Mouse (Mus musculus) myocyte (in vitro differentiated cells): ENCODE data around the gene Hoxd8. TPM values are rescaled to one million over a fixed set of nuclear protein-coding genes. Genes with fewer than 3 reads are reported as not detected.

Source experiments
- H3K27me3 ChIP-seq: one replicate; pipeline ENCODE4 v1.6.1; 2011; ENCODE audit not compliant: control insufficient read depth, insufficient read depth, insufficient read length
- H3K36me3 ChIP-seq: one replicate; pipeline ENCODE4 v1.6.1; 2011; ENCODE audit not compliant: control insufficient read depth, insufficient read depth
- H3K4me2 ChIP-seq: one replicate; pipeline ENCODE4 v1.6.1; 2011; ENCODE audit warnings: low read depth, control low read depth
- H3K4me3 ChIP-seq: one replicate; pipeline ENCODE4 v1.5.1; 2011; ENCODE audit warnings: mild to moderate bottlenecking, control low read depth, moderate library complexity
- H3K79me2 ChIP-seq: one replicate; pipeline ENCODE4 v1.6.1; 2011; ENCODE audit not compliant: control insufficient read depth, insufficient read depth
- H3ac ChIP-seq: one replicate; pipeline ENCODE4 v1.6.1; 2011; ENCODE audit not compliant: control insufficient read depth, insufficient read length
- CEBPB ChIP-seq: IDR thresholded peaks from 2 replicates; pipeline ENCODE4 v1.6.1; 2011; ENCODE audit warnings: mild to moderate bottlenecking, moderate library complexity; ENCODE audit not compliant: poor library complexity, insufficient read depth, severe bottlenecking
- E2F4 ChIP-seq: IDR thresholded peaks from one replicate; pipeline ENCODE4 v1.6.1; 2011; ENCODE audit warnings: mild to moderate bottlenecking, control low read depth, moderate library complexity; ENCODE audit not compliant: insufficient read depth
- MAX ChIP-seq: IDR thresholded peaks from one replicate; pipeline ENCODE4 v1.6.1; 2011; ENCODE audit warnings: low read depth, mild to moderate bottlenecking, control low read depth
- MYOD1 ChIP-seq, 3 experiments: IDR thresholded peaks; one replicate each; pipeline ENCODE4 v1.6.1; 2011; ENCODE audit warnings: control low read depth in 2 of 3, low read depth in 2 of 3, mild to moderate bottlenecking in 2 of 3, moderate library complexity in 1 of 3; ENCODE audit not compliant: insufficient read length in 2 of 3, control insufficient read depth in 1 of 3
- MYOG ChIP-seq, 3 experiments: IDR thresholded peaks; one replicate each; pipeline ENCODE4 v1.6.1; 2011; ENCODE audit warnings: control low read depth in 2 of 3, low read depth in 2 of 3, mild to moderate bottlenecking in 2 of 3; ENCODE audit not compliant: insufficient read length in 2 of 3, control insufficient read depth in 1 of 3, insufficient read depth in 1 of 3
- POLR2A ChIP-seq: IDR thresholded peaks from one replicate; pipeline ENCODE4 v1.6.1; 2011; ENCODE audit warnings: low read depth, mild to moderate bottlenecking, control low read depth, moderate library complexity; ENCODE audit not compliant: insufficient read length
- POLR2AphosphoS2 ChIP-seq: IDR thresholded peaks from one replicate; pipeline ENCODE4 v1.6.1; 2011; ENCODE audit warnings: low read depth, control low read depth; ENCODE audit not compliant: insufficient read length
- REST ChIP-seq: IDR thresholded peaks from one replicate; pipeline ENCODE4 v1.6.1; 2011; ENCODE audit warnings: mild to moderate bottlenecking, control low read depth, moderate library complexity; ENCODE audit not compliant: insufficient read depth, insufficient read length
- SRF ChIP-seq: IDR thresholded peaks from one replicate; pipeline ENCODE4 v1.6.1; 2011; ENCODE audit warnings: low read depth; ENCODE audit not compliant: control insufficient read depth, insufficient read length
- TCF12 ChIP-seq: IDR thresholded peaks from one replicate; pipeline ENCODE4 v1.6.1; 2011; ENCODE audit warnings: mild to moderate bottlenecking, control low read depth; ENCODE audit not compliant: poor library complexity, insufficient read depth, severe bottlenecking
- TCF3 ChIP-seq: IDR thresholded peaks from one replicate; pipeline ENCODE4 v1.6.1; 2011; ENCODE audit warnings: low read depth, control low read depth; ENCODE audit not compliant: insufficient read length
- USF1 ChIP-seq: IDR thresholded peaks from one replicate; pipeline ENCODE4 v1.6.1; 2011; ENCODE audit warnings: low read depth, mild to moderate bottlenecking, control low read depth, moderate library complexity
- polyA plus RNA-seq: library from polyadenylated mRNA; unstranded; fragments of >200 nt; fragmentation: generic; extraction: Trizol; gene quantifications from one replicate; pipeline ENCODE4 v1.2.1, GENCODE M21; 2012; ENCODE audit warnings: missing spikeins

The Hoxd8 gene
- polyA plus RNA-seq, 1 experiment: not detected

DNA sequence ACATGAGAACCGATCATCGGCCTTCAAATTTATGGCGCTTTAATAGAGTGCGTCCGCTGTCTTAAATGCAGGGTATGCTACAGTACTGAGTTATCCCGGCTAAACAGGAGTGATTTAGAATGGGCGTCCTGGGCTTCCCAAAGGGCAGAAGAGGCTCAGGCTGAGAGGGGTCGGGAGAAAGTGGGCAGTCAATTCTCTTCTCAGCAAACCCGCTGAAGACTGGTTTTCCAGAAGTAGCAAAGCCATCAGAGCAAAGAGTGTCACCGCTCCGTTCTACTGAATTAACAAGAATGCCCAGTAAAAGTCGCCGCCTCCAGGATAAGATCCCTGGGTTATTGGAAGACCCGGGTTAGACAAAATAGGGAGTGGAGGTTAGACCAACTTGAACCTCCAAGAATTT, 35.5 kb downstream of the Hoxd8 start:
- no peak overlapping the region for H3K4me2 ChIP-seq
- peaks cover 51% of the 10 kb centered on the region for H3K27me3 ChIP-seq
- H3K4me3 ChIP-seq: no peak overlapping the region
- no peak for TF ChIP-seq MYOD1 (IDR thresholded peaks at IDR 0.05; ENCODE audit: control insufficient read depth in 1 of 3, insufficient read length in 2 of 3, low read depth in 2 of 3)
- TF ChIP-seq CEBPB: no peak
- TF ChIP-seq TCF3: no peak
- no peak for TF ChIP-seq POLR2A
- H3K36me3 ChIP-seq: no peaks in the 10 kb centered on the region
- no peaks in the 10 kb centered on the region for H3K79me2 ChIP-seq
- H3ac ChIP-seq: no peak overlapping the region

DNA sequence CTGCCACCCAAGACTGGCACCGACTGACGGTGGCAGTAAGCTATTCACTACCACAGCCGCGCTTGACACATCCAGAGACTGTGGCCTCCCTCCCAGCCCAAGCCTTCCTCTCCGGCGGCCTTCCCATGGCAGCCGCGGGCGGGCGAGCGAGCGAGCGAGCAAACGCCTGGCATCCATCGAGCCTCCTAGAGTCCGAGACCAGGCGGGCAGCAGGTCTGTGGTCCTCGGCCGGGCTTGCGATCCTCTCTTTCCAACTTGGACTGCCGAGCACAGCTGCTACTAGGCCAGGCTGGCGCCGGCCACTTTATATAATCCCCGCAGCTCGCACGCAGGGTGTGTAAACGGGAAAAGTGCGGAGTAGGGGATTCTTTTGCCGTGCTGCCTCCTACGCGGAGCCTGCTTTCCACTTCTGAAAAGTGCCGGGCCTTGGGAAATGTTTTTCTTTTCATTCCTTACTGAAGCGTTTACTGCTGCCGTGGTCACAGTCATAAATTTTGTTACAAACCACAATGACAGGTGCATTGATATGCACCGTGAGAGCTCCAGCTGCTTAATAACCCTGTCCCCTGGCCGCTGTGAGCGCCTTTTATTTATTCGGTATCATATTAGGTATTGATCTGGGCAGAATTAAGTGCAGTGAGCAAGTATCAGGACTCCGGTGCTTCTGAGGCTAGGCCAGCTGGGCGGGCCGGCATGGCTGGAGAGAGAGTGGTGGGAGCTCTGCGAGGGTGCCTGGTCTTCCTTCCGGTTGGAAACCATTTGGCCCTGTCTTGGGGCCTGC, 36.1 kb downstream of the Hoxd8 start:
- Histone ChIP-seq H3K4me2 (no peak overlapping the region), H3K36me3 (no peaks in the 10 kb centered on the region), H3K27me3 (peaks cover 46% of the 10 kb centered on the region), H3K79me2 (no peaks in the 10 kb centered on the region), H3ac (no peak overlapping the region), H3K4me3 (no peak overlapping the region)
- TF ChIP-seq MYOG (IDR thresholded peaks at IDR 0.05; ENCODE audit: control insufficient read depth in 1 of 3, insufficient read depth in 1 of 3, insufficient read length in 2 of 3, low read depth in 2 of 3) (peak in 1 of 3 experiments; percentile 18), TCF12 (no peak), POLR2AphosphoS2 (no peak), MAX (no peak), CEBPB (no peak)

DNA sequence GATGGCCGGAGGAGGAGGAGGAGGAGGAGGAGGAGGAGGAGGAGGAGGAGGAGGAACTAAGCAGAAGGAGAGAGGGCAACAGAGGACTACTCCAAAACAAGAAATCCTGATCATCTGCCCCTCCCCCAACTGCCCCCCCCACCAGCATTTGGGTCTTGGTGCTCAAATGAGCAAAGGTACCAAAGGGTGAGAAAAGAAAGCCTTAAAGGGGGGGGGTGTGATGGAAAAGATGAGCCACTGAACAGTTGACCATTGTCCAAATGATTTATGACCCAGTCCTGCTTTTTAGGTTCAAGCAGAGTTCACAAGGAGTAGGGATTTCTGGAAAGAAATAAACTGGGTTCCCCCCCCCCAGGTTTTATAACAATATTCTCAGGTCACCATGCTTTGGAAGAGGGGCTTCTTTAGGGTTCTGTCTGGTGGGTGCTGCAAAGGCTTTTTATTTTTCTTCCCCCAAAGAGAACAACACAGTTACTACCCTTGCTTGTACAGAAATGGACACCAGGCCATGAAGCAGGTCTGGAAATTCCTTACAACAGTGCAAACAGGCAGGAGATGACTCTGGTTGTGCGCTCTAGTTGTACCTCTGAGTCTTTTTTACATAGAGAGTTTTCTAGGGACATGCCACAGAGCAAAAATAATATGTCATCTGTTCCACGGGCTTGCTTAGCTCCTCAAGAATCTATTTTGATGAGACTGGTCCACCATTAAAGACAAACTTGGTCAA, 37.0 kb downstream of the Hoxd8 start:
- Histone ChIP-seq H3K79me2 (no peaks in the 10 kb centered on the region), H3K4me3 (no peak overlapping the region), H3ac (no peak overlapping the region), H3K36me3 (no peaks in the 10 kb centered on the region), H3K4me2 (no peak overlapping the region), H3K27me3 (peaks cover 46% of the 10 kb centered on the region)
- no peak for TF ChIP-seq MYOG (IDR thresholded peaks at IDR 0.05; ENCODE audit: control insufficient read depth in 1 of 3, insufficient read depth in 1 of 3, insufficient read length in 2 of 3, low read depth in 2 of 3)
- no peak for TF ChIP-seq E2F4
- TF ChIP-seq MYOD1 (IDR thresholded peaks at IDR 0.05; ENCODE audit: control insufficient read depth in 1 of 3, insufficient read length in 2 of 3, low read depth in 2 of 3): no peak
- no peak for TF ChIP-seq CEBPB
- TF ChIP-seq REST: no peak
- no peak for TF ChIP-seq SRF
- TF ChIP-seq MAX: no peak
- TF ChIP-seq USF1: no peak
- no peak for TF ChIP-seq POLR2AphosphoS2
- no peak for TF ChIP-seq POLR2A

DNA sequence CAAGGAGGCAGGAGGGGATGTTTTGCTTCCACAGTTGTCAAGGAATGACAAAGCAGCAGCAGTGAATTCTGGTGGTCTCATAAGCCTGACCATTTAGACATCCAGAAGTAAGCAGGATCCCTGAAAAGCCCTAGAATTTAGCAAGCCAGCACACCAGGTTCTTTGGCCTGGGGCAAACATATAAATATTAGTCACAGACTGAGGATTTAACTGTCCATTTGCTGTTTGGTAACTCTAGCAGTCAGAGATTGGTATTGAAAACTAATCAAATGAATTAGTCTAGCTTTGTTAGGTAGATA, 37.5 kb downstream of the Hoxd8 start:
- Histone ChIP-seq H3K79me2 (no peaks in the 10 kb centered on the region), H3K4me2 (no peak overlapping the region), H3K27me3 (peaks cover 46% of the 10 kb centered on the region), H3ac (no peak overlapping the region), H3K36me3 (no peaks in the 10 kb centered on the region), H3K4me3 (no peak overlapping the region)
- TF ChIP-seq MAX: no peak
- TF ChIP-seq SRF: no peak
- no peak for TF ChIP-seq POLR2AphosphoS2
- TF ChIP-seq POLR2A: no peak
- TF ChIP-seq MYOG (IDR thresholded peaks at IDR 0.05; ENCODE audit: control insufficient read depth in 1 of 3, insufficient read depth in 1 of 3, insufficient read length in 2 of 3, low read depth in 2 of 3): no peak
- TF ChIP-seq E2F4: no peak
- TF ChIP-seq TCF3: no peak
- TF ChIP-seq MYOD1 (IDR thresholded peaks at IDR 0.05; ENCODE audit: control insufficient read depth in 1 of 3, insufficient read length in 2 of 3, low read depth in 2 of 3): no peak
- no peak for TF ChIP-seq USF1
- no peak for TF ChIP-seq TCF12
- TF ChIP-seq CEBPB: no peak

DNA sequence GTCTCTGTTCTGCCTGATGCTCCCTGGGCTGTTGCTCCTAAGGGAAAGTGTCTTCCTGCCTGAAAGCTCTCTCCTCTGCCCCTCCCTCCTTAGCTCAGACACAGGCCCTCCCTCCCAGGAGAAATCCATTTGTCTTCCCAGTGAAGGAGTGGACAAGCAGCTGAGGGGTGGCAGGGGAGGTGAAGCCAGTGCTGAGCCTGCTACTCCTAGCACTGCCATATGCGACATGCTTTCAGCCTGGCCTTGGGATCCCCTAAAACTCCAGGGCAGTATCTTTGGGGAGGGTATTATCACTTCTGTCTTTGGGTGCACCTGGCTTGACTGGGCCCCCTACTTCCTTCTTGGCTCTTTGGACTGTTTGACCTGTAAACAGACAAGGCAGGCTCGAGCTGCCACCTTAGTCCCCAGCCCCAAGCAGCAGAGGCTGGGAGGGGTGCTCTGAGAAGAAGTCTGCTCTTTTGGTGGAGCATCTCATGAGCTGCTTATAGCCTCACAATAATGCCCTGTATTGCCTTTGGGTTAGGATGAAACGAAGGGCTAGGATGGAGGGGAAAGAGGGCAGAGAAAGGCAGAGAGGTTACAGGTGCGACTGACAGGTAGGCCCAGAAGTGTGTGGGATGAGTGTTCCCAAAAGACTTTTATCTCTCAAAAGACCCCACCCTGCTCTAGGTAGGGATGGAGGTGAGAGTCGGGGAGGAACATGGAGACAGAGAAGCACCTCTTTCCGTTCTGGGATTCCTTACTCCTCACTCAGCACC, 41.3 kb downstream of the Hoxd8 start:
- Histone ChIP-seq H3K27me3 (peaks cover 34% of the 10 kb centered on the region), H3K36me3 (no peaks in the 10 kb centered on the region), H3K4me3 (no peak overlapping the region)

More for the DNA sequence above, 41.3 kb downstream of the Hoxd8 start:
- Histone ChIP-seq H3ac (no peak overlapping the region), H3K4me2 (no peak overlapping the region), H3K79me2 (no peaks in the 10 kb centered on the region)
- TF ChIP-seq MYOG (IDR thresholded peaks at IDR 0.05; ENCODE audit: control insufficient read depth in 1 of 3, insufficient read depth in 1 of 3, insufficient read length in 2 of 3, low read depth in 2 of 3) (no peak), SRF (no peak), MAX (no peak), E2F4 (no peak), POLR2A (no peak), TCF12 (no peak), REST (no peak), POLR2AphosphoS2 (no peak), USF1 (no peak), MYOD1 (IDR thresholded peaks at IDR 0.05; ENCODE audit: control insufficient read depth in 1 of 3, insufficient read length in 2 of 3, low read depth in 2 of 3) (no peak), TCF3 (no peak), CEBPB (no peak)
